Mouse (Mus musculus) stomach, embryonic 16.5 days (tissue): Measurements from ENCODE around the gene She. TPM values are rescaled to one million over a fixed set of nuclear protein-coding genes. Genes with fewer than 3 reads are reported as not detected.
A peak's percentile ranks its signal among the peaks of the same experiment; 100 is the strongest.
"Not testable (repeated sequence)": the region's sequence is repeated elsewhere in the genome, so short reads cannot be mapped to it uniquely, and the experiment has no call there.

Experiments
- ATAC-seq: fragments of 200-750 bp; cut with Nextera tagmentation; 2 replicates; pipeline ENCODE4 v1.8.0; 2017; ENCODE audit warnings: moderate number of reproducible peaks, moderate TSS enrichment; ENCODE audit not compliant: insufficient read depth, low FRiP score
- H3K27ac ChIP-seq: fragments of 300-500 bp; sonication (generic); 2 replicates; pipeline ENCODE4 v1.5.1; 2014; ENCODE audit warnings: low read length
- H3K27me3 ChIP-seq: fragments of 300-500 bp; sonication (generic); 2 replicates; pipeline ENCODE4 v1.6.1; 2014; ENCODE audit warnings: low read length, control low read depth, mixed read lengths; ENCODE audit not compliant: control insufficient read depth, insufficient read depth
- H3K36me3 ChIP-seq: fragments of 300-500 bp; sonication (generic); 2 replicates; pipeline ENCODE4 v1.6.1; 2014; ENCODE audit warnings: low read length; ENCODE audit not compliant: control insufficient read depth, insufficient read depth
- H3K4me1 ChIP-seq: fragments of 300-500 bp; sonication (generic); 2 replicates; pipeline ENCODE4 v1.6.1; 2014; ENCODE audit warnings: low read length, control low read depth, mixed read lengths; ENCODE audit not compliant: control insufficient read depth, insufficient read depth
- H3K4me2 ChIP-seq: fragments of 300-500 bp; sonication (generic); 2 replicates; pipeline ENCODE4 v1.6.1; 2014; ENCODE audit warnings: low read depth, low read length, mixed read lengths
- H3K4me3 ChIP-seq: fragments of 300-500 bp; sonication (generic); replicated peaks from 2 replicates; pipeline ENCODE4 v1.5.1; 2014; ENCODE audit warnings: mild to moderate bottlenecking, low read length
- H3K9ac ChIP-seq: fragments of 300-500 bp; sonication (generic); 2 replicates; pipeline ENCODE4 v1.6.1; 2014; ENCODE audit warnings: low read length
- H3K9me3 ChIP-seq: fragments of 300-500 bp; sonication (generic); replicated peaks from 2 replicates; pipeline ENCODE4 v1.6.1; 2016; ENCODE audit warnings: low read length, control low read depth; ENCODE audit not compliant: control insufficient read depth
- WGBS: fragments of 180-500 bp; shearing (Covaris S2); extraction: QIAGEN DNeasy Blood & Tissue Kit; methylation state at CpG from one replicate; pipeline ENCODE4 v1.1.7; 2014; 5-methylcytosine and 5-hydroxymethylcytosine counted together
- polyA plus RNA-seq: library from polyadenylated mRNA; unstranded; fragments of >200 nt; fragmentation: Nextera tagmentation; extraction: Ambion mirVana; gene quantifications from 2 replicates; pipeline ENCODE4 v1.2.1, GENCODE M21; 2015

She gene
- polyA plus RNA-seq, 1 experiment from 2014 or later: 3.1 TPM

DNA sequence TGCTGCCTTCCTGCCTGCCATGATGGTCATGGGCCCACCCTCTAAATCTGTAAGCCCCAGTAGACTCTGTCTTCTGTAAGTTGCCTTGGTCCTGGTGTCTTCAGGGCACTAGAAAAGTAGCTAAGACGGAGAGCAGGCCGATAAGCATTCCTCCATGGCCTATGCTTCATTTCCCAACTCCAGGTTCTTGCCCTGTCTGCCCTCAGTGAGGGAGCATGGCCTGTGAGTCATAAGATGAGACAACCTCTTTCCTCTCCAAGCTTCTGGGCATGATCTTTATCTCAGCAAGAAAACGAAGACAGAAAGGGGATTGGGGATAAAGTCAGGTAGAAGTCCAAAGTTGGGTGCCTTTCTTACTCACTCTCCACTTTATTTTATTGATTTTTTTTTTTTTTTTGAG, 32.7 kb upstream of the She start:
- H3K4me3 ChIP-seq: no peak overlapping the region
- H3K36me3 ChIP-seq: no peaks in the 10 kb centered on the region
- no peaks in the 10 kb centered on the region for H3K9me3 ChIP-seq
- 77% methylated on average over 3 of the region's 3 CpGs for WGBS
- ATAC-seq: no peak
- H3K4me1 ChIP-seq: 0 out of 2 replicates have a peak, but pooled peaks cover 5% of the 10 kb centered on the region
- no peak overlapping the region for H3K9ac ChIP-seq
- H3K27me3 ChIP-seq: no peaks in the 10 kb centered on the region
- no peak overlapping the region for H3K27ac ChIP-seq
- H3K4me2 ChIP-seq: no peak overlapping the region

DNA sequence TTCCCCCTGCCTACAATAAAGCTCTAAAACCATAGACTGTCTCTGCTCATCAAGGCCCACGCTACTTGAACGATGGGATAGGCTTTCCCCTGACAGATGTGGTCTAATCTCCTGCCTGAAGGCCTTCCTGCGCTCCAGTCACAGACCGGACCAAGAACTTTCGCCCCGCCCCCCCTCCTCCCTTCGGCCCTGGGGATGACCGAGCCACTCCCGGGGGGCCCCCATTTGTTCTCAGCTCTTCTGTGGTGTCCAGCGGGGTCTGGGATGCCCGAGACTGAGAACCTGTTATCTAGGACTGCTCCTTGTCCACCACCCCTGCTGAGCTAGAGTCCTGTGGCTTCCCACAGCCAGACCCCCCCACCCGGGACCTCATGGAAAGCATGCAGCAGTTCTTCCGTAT, 31.7 kb upstream of the She start:
- 10% methylated on average over 13 of the region's 13 CpGs for WGBS
- Histone ChIP-seq H3K9me3 (no peaks in the 10 kb centered on the region), H3K36me3 (no peaks in the 10 kb centered on the region), H3K4me2 (peak overlapping the region; percentile 43), H3K4me1 (0 out of 2 replicates have a peak, but pooled peaks cover 5% of the 10 kb centered on the region), H3K4me3 (no peak overlapping the region), H3K27ac (no peak overlapping the region), H3K27me3 (no peaks in the 10 kb centered on the region), H3K9ac (no peak overlapping the region; the same call in 1 of the 2 replicates)
- ATAC-seq: no peak

DNA sequence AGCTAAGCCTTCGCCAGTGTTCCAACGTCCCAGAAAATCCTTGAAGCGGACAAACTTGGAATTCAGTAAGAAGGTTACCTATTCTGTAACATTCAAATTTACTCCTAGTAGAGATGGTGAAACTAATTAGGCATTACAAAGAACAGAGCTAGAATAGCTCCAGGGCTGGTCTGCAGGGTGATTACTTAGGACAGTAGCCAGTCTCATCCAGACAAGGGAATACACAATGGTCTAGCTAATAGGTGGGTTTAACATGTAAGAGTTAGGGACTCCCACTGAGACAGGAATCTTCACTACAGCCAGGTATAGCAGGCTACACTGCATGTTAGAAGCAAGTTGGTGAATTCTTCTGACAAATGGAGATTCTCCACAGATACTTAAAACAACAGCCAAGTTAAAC, 31.1 kb upstream of the She start:
- H3K36me3 ChIP-seq: not testable (repeated sequence)
- WGBS: 59% methylated on average over 3 of the region's 3 CpGs

GRCm38 (mm10) chr3:89800774-89801506, 30.2 kb upstream of the She start:
- no peaks in the 10 kb centered on the region for H3K36me3 ChIP-seq
- ATAC-seq: no peak
- H3K9ac ChIP-seq: no peak overlapping the region
- H3K4me3 ChIP-seq: no peak overlapping the region
- WGBS: 52% methylated on average over 5 of the region's 5 CpGs
- H3K4me2 ChIP-seq: no peak overlapping the region
- H3K27me3 ChIP-seq: no peaks in the 10 kb centered on the region
- 0 out of 2 replicates have a peak, but pooled peaks cover 5% of the 10 kb centered on the region for H3K4me1 ChIP-seq
- H3K9me3 ChIP-seq: no peaks in the 10 kb centered on the region
- no peak overlapping the region for H3K27ac ChIP-seq

More for the DNA sequence above, 31.1 kb upstream of the She start:
- H3K4me2 ChIP-seq, ATAC-seq, H3K9ac ChIP-seq, H3K9me3 ChIP-seq, H3K27me3 ChIP-seq, H3K4me1 ChIP-seq, H3K27ac ChIP-seq, H3K4me3 ChIP-seq: not testable (repeated sequence)

- no peak for ATAC-seq
- Histone ChIP-seq H3K4me2 (no peak overlapping the region), H3K27me3 (no peaks in the 10 kb centered on the region), H3K27ac (no peak overlapping the region; the same call in 1 of the 2 replicates), H3K9ac (no peak overlapping the region), H3K4me1 (0 out of 2 replicates have a peak, but pooled peaks cover 5% of the 10 kb centered on the region), H3K9me3 (no peaks in the 10 kb centered on the region), H3K36me3 (no peaks in the 10 kb centered on the region), H3K4me3 (no peak overlapping the region)
- 15% methylated on average over 3 of the region's 3 CpGs for WGBS
Observed at GRCm38 (mm10) chr3:89801507-89801847, 29.7 kb upstream of the She start.

DNA sequence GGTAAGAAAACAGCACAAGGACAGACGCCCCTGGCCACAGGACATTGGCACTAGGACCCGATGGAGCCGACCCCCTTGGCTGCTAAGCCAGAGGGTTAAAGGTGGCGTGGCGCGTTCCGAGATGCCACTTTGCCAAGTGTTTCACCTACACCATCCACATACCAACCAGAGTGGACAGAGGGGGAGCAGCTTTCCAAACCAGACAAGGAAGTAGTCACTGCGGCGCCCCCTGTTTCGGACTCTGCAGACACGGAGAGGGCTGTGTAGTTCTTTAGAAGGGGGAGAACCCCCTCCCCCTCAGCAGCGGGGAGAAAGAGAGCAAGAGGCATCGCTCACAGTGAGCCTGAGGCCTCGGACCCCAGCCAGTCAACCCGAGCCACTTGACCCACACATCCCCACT, 28.3 kb upstream of the She start:
- Histone ChIP-seq H3K27me3 (no peaks in the 10 kb centered on the region), H3K4me3 (no peak overlapping the region), H3K27ac (no peak overlapping the region), H3K4me1 (0 out of 2 replicates have a peak, but pooled peaks cover 5% of the 10 kb centered on the region), H3K4me2 (no peak overlapping the region), H3K36me3 (no peaks in the 10 kb centered on the region), H3K9me3 (no peaks in the 10 kb centered on the region), H3K9ac (no peak overlapping the region)
- no peak for ATAC-seq
- WGBS: 74% methylated on average over 15 of the region's 15 CpGs

- WGBS: 60% methylated on average over 4 of the region's 4 CpGs
- Histone ChIP-seq H3K27ac (no peak overlapping the region), H3K4me3 (no peak overlapping the region), H3K27me3 (no peaks in the 10 kb centered on the region), H3K4me2 (no peak overlapping the region), H3K9ac (no peak overlapping the region), H3K36me3 (no peaks in the 10 kb centered on the region), H3K4me1 (0 out of 2 replicates have a peak, but pooled peaks cover 3% of the 10 kb centered on the region), H3K9me3 (no peaks in the 10 kb centered on the region)
- ATAC-seq: no peak
Observed at GRCm38 (mm10) chr3:89805179-89805578, 26.0 kb upstream of the She start.

DNA sequence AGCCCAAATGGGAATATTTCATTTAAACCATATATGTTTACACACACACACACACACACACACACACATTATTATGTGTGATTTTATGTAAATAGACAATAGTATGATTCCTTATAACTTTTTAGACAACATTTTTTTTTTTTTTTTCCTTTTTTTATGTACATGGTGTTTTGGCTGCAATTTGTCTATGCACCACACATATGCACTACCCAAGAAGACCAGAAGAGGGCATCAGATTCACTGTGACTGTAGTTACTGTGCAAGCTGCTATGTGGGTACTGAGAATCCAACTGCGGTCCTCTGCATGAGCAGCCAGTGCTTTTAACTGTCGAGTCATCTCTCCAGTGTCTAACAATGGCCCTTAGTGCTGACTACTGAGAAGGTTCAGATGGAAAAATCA, 24.4 kb upstream of the She start:
- Histone ChIP-seq H3K27me3 (no peaks in the 10 kb centered on the region), H3K4me1 (0 out of 2 replicates have a peak, but pooled peaks cover 3% of the 10 kb centered on the region), H3K36me3 (no peaks in the 10 kb centered on the region), H3K9me3 (no peaks in the 10 kb centered on the region), H3K4me3 (no peak overlapping the region), H3K4me2 (no peak overlapping the region), H3K27ac (no peak overlapping the region), H3K9ac (no peak overlapping the region)
- WGBS: 89% methylated on average over 2 of the region's 2 CpGs
- ATAC-seq: no peak

DNA sequence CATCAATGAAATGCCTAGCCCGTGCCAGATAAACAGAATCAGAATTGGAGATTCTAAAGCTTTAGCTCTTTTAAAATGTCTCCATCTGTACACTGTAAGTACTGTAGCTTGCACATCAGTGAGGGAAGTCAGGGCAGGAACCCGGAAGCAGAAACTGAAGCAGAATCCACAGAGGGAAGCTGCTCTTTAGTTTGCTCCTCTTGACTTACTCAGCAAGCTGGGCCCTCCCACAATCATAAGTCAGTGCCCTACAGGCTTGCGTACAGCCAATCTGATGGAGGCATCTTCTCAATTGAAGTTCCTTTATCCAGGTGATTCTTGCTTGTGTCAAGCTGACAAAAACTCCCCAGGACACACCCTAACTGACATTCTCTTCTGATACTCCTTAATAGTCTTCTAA, 24.0 kb upstream of the She start:
- Histone ChIP-seq H3K27ac (no peak overlapping the region), H3K4me3 (no peak overlapping the region), H3K9ac (no peak overlapping the region), H3K9me3 (no peaks in the 10 kb centered on the region), H3K4me1 (0 out of 2 replicates have a peak, but pooled peaks cover 3% of the 10 kb centered on the region), H3K4me2 (no peak overlapping the region), H3K27me3 (no peaks in the 10 kb centered on the region), H3K36me3 (no peaks in the 10 kb centered on the region)
- ATAC-seq: no peak
- WGBS: 87% methylated on average over 3 of the region's 3 CpGs
